Mouse (Mus musculus): ENCODE data around the gene Krtap7-1.
A peak's percentile ranks its signal among the peaks of the same experiment; 100 is the strongest.

The Krtap7-1 gene

DNA sequence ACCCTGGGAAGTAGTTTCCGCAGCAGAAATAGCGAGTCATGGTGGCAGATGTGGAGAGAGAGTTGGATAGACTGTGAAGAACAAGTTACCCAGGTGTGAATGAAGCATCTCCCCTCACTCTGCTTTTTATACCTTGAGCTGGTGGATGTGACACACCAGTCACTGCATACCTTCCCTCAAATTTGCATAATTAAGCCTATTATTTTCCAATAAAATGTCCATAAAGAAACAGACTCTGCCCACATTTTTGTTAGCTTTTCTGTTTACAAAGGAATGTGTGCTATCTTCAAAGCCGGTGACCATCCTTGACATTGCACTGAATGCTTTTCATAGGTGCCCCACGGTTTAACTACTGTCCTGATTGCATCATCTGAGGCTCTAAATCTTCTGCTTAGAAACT lies at the start of gene Krtap7-1:
Gene Krtap7-1, minus strand, starts transcription at position 101 of the 400 bp plus-strand sequence.
- DNase-seq = no peak

DNA sequence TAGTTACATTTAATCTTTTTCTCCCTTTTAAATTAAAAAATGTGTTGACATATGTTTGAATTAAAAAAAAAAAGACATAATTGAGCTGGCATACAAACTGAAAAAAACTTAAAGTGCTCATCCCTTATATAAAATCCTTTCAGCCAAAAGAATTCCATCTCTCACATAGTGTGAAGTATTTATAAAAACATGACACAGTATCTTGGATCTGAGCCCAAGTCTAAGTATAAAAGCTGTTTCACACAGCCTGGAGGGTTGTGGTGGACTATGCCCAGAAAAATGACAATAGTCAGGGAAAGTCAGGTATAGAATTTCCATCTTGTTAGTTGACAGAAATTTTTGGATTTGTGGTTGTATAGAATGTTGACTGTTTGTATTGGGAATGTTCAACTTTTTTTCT lies 42.2 kb upstream of the Krtap7-1 start:
- no peak for DNase-seq

DNA sequence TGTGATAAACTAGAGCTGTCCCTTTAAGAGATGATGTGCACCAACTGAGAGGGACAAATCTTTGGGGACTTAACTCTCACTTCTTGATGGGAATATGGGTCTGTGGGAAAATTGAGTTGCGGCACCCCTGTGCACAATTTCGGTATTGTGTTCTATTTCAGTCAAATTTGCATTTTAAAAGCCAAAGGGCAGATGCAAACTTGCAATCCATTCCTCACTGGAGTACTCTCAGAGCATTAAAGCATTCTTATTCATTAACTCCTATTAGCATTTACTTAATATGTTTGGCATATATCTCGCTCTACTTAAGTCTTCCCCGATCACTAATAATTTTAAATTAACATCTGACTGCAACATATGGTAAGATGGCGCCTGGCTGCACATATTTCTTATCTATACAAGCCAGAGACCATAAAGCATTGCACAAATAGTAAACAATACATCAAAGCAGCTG lies 29.9 kb upstream of the Krtap7-1 start:
- DNase-seq = no peak

DNA sequence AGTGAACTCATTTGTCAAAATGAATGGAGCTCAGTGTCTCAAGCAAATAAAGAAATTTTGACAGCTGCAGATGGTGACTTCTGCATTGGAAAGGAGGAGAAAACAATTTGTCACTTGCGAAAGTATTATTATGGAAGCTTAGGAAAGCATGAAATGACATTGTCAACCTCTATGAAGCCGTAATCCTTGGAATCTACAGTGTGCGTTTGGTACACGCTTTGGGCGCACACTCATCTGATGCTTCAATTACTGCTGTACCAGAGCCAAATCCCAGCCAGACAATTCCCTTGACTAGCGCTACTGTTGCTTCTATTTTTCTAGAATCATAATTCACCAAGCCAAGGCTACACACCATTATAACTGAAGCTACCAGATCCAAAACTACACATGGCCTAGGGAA lies 29.2 kb upstream of the Krtap7-1 start:
- no peak for DNase-seq

DNA sequence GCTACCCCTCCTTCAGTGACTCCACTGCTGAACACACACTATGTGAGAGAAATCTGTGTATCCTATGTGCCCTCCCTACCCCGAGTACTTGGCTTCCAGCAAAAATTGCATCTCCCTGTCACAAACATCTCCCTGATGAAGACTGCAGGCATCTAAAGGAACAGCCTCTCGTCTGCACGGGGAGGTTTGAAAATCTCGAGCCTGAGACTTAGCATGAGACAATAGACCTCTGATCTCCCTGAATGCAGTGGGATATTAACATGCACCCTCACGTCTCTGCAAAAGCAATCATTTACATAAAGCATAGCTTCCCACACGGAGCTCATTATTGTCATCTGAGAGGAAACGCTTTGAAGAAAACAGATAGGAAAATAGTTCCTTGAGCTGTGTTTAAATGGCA lies 22.4 kb upstream of the Krtap7-1 start:
- no peak for DNase-seq

DNA sequence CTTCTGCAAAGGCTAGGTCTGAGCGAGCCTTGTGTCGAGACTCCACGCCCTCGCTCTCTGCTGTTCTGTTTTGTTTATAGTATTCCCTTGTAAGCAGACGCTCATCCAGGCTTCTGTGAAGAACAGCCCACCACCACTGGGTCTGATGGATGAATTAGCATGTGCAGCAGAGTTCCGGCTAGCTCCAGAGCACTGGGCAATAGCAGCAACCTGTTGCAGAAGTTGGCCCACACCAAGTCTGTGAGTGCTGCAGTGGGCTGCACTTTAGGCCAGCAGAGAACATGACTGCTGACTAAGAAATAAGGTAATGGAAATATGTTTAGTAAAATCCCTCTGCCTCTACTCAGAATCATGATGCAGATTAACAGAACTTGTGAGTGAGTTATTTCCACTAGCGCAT lies 21.7 kb upstream of the Krtap7-1 start:
- DNase-seq = no peak

DNA sequence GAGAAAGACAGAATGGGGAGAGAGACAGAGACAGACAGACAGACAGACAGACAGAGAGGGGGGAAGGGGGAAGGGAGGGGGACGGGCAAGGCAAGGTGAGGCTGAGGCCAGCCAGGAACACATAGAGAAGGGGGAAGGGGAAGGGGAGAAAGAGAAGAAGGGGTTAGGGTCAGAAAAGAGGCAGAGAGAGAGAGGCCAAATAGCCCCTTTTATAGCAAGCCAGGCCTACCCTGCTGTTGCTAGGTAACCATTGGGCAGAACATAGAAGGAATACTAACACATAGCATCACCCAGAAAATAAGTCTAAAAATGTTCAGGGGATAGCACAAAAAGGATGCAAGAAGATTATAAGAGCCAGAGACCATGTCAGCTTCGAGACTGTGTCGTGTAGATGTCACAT lies 20.3 kb upstream of the Krtap7-1 start:
- no peak for DNase-seq

DNA sequence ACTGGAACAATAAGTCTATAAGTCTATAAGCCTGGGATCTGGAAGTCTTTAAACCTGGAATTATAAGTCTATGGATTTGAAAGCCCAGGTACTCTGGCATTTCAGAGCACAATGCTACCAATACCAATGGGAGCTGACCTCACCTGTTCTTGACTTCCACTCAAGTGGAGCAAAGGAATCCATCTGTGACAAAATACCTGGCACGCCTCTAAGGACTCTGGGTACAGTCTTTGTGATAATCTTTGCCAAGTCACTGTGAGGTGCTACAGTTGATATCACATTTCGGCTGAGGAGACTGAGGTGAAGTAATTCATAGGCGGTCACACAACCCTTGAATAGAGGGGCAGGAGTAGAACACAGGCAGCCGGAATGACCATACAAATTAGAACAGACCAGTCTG lies 12.9 kb upstream of the Krtap7-1 start:
- DNase-seq = no peak

DNA sequence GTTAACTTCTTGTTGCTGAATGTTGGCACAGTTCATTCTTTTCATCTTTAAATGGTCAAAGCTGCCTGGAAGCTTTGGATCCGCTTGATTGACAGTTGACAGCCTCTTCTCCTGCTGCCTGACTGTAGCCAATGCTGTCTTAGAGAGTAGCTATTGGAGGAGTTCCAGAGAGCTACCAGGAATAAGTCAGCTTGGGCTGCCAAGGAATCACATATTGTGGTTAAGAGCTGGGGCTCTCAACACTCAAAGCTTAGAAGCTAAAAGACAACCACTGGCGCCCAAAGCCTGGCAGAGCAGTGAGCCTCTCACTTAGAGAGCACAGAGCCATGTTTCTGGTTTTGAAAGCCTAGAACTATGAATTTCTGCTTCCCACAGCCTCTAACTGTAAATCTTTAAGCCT lies 12.4 kb upstream of the Krtap7-1 start:
- DNase-seq = no peak

DNA sequence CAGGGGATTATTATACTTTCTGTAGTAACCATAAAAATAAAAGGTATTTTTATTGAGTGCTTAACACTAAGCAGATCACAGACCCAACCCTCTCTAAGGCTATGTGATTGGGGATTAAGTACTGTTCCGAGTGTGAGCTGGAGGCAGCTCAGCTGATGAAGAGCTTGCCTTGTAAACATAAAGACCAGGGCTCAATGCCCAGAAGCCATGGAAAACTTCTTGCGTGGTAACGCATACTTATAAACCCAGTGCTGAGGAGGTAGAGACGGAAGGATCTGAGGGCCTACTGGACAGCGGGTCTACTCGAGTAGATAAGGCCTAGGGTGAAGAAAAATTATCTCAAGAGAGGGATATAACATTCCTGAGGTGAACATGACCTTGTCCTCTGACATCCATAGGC lies 12.0 kb upstream of the Krtap7-1 start:
- DNase-seq = no peak

DNA sequence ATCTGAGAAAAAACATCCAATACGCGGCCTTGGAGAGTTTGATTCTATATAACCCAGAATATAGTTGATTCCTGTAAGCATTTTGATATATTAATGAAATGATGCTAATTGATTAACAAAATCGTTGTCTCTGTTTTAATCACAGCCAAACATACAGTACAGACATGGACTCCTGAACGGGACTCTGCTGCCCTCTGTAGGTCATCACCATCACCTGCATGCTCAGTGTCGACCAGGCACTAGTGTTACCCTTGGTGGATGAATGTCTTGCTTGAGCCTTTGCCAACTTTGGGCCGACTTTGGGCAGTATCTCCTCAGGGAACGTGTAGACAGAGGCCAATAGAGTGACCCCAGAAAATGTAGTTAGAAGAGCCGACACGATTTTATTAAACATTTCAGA lies 9.5 kb upstream of the Krtap7-1 start:
- peak; percentile 41 to 55 for DNase-seq

DNA sequence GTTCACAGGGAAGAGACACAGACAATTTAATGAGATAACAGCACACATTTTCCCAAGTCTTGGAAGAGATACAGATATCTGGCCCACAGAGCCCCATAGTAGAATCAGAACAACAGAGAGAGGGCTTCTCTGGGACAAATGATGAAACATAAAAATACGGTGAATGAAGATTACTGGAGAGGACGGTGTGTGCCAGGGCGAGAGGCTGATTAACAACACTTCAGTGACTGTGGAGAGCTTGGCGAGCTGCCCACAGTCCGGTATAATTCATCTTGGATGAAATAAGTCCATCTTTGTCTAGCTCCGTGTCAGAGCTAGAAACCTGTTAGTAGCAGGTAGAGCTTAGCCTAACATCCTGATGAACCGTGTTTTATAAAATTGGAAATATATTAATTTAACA lies 5.3 kb upstream of the Krtap7-1 start:
- no peak for DNase-seq

DNA sequence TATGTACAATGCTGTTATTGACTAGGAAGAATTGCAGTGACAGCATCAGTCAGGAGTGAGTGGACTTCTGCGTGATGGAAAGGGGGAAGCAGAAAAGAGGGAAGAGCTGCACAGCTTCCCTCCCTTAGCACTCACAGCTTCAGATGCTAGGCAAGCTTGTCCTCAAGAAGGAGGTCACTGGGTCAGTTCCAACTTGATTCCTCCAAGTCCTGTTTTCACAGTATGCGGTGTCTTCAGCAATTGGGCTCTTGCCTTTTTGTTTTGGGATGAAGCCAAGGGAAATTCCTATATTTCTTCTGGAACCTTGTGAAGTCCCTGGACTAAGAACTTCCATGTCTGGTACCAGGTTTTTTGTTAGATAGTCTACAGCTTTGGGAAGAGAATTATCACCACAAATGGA lies 4.6 kb downstream of the Krtap7-1 start:
- DNase-seq = no peak

DNA sequence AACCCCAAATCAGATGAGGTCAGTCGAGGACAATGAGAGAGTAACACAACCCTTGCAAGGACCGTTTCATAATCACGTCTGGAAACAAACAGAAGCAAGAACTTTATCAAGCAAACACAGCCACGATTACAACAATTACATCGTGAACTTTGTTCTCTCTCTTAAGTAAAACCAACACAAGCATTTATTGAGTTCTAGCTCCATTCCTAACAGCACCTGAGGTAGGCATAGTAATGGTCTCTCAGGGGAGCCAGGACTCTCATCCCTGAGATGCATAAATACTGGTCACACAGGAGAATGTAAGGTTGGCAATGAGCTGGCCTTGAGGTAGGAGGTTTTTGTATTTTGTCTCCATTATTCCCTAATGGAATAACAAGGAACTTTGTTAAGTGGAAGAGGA lies 6.3 kb downstream of the Krtap7-1 start:
- DNase-seq = no peak

DNA sequence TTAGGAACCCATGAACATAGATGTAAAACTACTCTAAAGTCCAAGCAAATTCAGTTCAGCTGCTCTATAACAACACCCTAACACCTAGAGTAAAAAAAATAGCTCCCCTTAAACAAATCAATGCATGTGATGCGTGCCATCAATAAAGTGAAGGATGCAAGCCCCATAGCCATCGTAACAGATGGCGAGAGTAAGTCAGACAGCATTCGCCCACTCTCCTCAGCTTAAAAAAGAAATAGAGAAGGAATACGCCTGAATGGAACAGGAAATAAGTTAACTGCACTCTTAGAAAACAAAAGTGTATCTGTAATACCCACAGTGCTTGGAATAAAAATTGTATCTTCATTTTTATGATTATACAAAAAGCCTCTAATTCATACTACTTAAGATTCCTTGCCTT lies 11.1 kb downstream of the Krtap7-1 start:
- DNase-seq = no peak

DNA sequence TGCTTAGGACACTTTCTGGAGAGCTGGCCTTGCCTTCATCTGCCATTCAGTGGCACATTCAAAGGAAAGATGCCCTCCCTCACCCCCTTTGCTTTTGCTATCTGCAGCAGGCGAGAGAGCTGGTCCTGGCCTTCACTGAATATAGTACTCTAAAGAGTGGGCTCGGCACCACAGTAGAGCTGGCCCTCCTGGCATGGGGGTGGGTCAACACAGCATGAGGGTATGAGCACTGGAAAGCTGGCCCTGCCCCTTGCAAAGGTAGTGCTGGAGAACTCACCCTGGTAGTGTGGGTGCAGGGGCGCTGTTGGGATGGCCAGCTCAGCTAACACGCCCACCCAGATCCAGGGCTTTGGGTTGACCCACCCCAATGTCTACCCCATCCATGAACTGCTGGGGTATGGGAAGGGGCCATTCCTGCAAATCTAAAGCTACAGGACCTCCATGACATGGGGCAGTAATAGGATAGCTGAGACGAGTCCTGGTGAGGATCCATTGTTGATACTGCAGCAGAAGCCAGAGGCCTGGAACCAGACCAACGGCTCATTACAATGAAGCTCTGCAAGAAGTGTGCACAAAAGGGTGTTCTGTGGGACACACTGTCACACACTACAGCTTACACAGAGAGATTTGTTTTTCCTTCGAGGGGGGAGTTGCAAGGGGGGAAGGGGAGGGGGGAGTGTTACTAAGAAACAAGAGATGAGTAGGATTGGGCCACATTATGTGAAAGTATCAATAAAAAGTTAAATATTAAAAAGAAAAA lies 12.5 kb downstream of the Krtap7-1 start:
- DNase-seq = no peak

DNA sequence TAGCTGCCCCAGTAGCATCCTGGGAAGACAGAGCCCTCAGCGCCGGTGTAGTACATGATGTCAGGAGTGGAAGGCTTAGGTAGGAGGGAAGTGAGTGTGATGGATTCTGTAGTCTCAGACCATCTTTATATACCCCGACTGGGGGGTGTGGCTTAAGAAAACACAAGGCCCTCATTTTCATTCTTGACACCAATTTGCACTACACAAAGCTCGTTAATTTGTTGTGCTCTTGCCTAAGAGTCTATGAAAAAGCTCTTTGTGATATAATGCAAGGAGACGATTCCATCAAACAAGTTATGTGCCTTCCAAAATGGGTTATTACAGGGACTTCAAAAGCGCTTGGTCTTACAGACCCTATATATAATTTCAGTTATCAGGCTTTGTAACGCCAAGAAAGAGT lies 20.3 kb downstream of the Krtap7-1 start, which contains the start of gene Krtap8-1:
Gene Krtap8-1, minus strand, starts transcription at position 101 of the 400 bp plus-strand sequence.
- no peak for DNase-seq

DNA sequence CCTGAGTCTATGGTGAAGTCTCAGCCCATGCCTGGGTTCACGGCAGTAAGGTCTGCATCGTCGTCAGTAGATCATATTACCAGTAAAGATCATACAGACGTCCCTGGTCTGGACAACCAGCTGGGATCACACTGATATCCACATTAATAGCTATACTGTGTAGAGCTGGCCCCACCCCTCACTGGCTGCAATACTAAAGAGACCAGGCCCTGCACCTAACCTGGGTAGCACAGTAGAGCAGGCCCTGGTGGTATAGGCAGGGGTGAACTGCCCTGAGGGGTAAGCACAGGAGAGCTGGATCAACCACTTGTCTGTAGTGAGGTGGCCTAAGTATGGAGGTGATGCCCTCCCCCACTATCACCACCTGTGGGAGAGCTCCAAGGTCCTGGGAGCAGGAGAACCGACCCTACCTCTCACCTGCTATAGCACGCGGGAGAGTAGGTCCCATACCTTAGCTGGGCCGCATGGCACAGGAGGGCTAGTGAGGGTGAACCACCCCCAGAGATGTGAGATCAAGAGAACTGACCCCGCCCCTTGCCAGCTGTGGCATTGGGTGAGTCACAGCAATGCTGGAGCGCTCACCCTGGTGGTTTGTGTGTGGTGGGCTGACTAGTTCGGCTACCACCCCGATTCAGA lies 30.3 kb downstream of the Krtap7-1 start:
- DNase-seq = no peak

DNA sequence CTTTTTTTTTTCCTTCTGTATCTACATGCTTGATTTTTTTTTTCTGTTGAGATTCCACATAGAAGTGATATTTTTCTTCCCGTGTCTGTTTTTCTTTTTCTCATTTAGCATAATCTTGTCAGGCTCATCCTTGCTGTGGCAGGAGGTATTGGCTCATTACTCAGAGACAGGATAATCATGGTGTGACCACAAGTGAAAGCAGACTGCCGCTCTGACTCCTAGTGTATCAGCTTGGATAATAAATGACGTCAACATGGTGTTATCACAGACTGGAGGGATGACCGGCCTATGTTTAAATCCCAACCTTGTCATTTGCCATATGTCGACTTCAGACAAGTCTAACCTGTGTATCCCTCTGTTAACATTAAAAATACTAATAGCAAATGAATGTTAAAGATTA lies 46.9 kb downstream of the Krtap7-1 start:
- DNase-seq = no peak

Measured in kidney, postnatal 4 days (tissue).